Mouse (Mus musculus): ENCODE measurements around the gene Actg1.

- TF ChIP-seq POLR2A (IDR thresholded peaks at IDR 0.05; ENCODE audit: extremely low read depth, insufficient read depth, low read length), result no peak
- no peak for TF ChIP-seq CTCF (IDR thresholded peaks at IDR 0.05; ENCODE audit: low read depth, low read length)
These were observed 18.2 kb upstream of the Actg1 start for GRCm38 (mm10) chr11:120366443-120367027.
